Mouse (Mus musculus) liver, adult 2 months (tissue): ENCODE data around the gene Armc2. TPM values are rescaled to one million over a fixed set of nuclear protein-coding genes. Genes with fewer than 3 reads are reported as not detected.
A peak's percentile ranks its signal among the peaks of the same experiment; 100 is the strongest.

Source experiments
- DNase-seq: peaks from one replicate; pipeline ENCODE4 v3.0.0-alpha.2; 2011; ENCODE audit warnings: low read depth, low spot score; ENCODE audit errors: extremely low read depth
- H3K27ac ChIP-seq: fragments of 200-500 bp; replicated peaks from 2 replicates; pipeline ENCODE4 v1.5.1; 2012; ENCODE audit warnings: low read depth, mild to moderate bottlenecking, control low read depth, inconsistent platforms, low read length; ENCODE audit not compliant: insufficient read depth
- H3K27me3 ChIP-seq: fragments of 200-500 bp; 2 replicates; pipeline ENCODE4 v1.6.1; 2012; ENCODE audit warnings: mild to moderate bottlenecking, moderate library complexity, low read length, inconsistent platforms; ENCODE audit not compliant: control insufficient read depth, insufficient read depth
- H3K36me3 ChIP-seq: fragments of 200-500 bp; 2 replicates; pipeline ENCODE4 v1.6.1; 2012; ENCODE audit warnings: low read length, inconsistent platforms; ENCODE audit not compliant: control insufficient read depth, insufficient read depth
- H3K4me1 ChIP-seq: fragments of 200-500 bp; 2 replicates; pipeline ENCODE4 v1.6.1; 2011; ENCODE audit warnings: low read length; ENCODE audit not compliant: control insufficient read depth, insufficient read depth
- H3K4me3 ChIP-seq: fragments of 200-500 bp; 2 replicates; pipeline ENCODE4 v1.5.1; 2011; ENCODE audit warnings: low read depth, mild to moderate bottlenecking, control low read depth, low read length, moderate library complexity; ENCODE audit not compliant: insufficient read depth
- H3K79me2 ChIP-seq: fragments of 200-500 bp; 2 replicates; pipeline ENCODE4 v1.6.1; 2012; ENCODE audit warnings: inconsistent platforms, mild to moderate bottlenecking, low read length, moderate library complexity; ENCODE audit not compliant: control insufficient read depth, insufficient read depth
- H3K9ac ChIP-seq: fragments of 200-500 bp; 2 replicates; pipeline ENCODE4 v1.6.1; 2012; ENCODE audit warnings: low read depth, mild to moderate bottlenecking, control low read depth, inconsistent platforms, low read length
- CTCF ChIP-seq: fragments of 200-500 bp; IDR thresholded peaks from 2 replicates; pipeline ENCODE4 v1.5.1; 2011; ENCODE audit warnings: low read depth, low read length, control low read depth
- POLR2A ChIP-seq: fragments of 200-500 bp; IDR thresholded peaks from 2 replicates; pipeline ENCODE4 v1.6.1; 2011; ENCODE audit warnings: low read length, control low read depth; ENCODE audit not compliant: insufficient read depth; ENCODE audit errors: extremely low read depth
- WGBS: fragments of 180-500 bp; shearing (Covaris S2); methylation state at CpG from one replicate; pipeline ENCODE4 v1.1.7; 2018; 5-methylcytosine and 5-hydroxymethylcytosine counted together
- polyA plus RNA-seq: library from polyadenylated mRNA; depleted of rRNA; stranded (reverse); fragments of >200 nt; gene quantifications from 2 replicates; pipeline ENCODE4 v1.2.3, GENCODE M21; 2012; rRNA removed
- total RNA-seq: library from RNA; depleted of rRNA; stranded (reverse); fragments of >200 nt; gene quantifications from 2 replicates; pipeline ENCODE4 v1.2.3, GENCODE M21; 2014; rRNA removed

Gene Armc2
- total RNA-seq = 0.09 and 0.13 TPM in 2 replicates
- polyA plus RNA-seq = not detected in 2 replicates

GRCm38 (mm10) chr10:42018016-42018949 is at the start of gene Armc2:
TSS of gene Armc2 (minus strand) at chr10:42018442.
- H3K36me3 ChIP-seq = no peaks in the 10 kb centered on the region

GRCm38 (mm10) chr10:42064446-42064845 is 46.2 kb upstream of the Armc2 start:
- no peak overlapping the region for H3K9ac ChIP-seq
- H3K4me3 ChIP-seq = no peak overlapping the region
- no peaks in the 10 kb centered on the region for H3K27me3 ChIP-seq
- H3K4me1 ChIP-seq = no peaks in the 10 kb centered on the region
- WGBS = 58% methylated on average over 5 of the region's 5 CpGs
- no peak for DNase-seq
- no peak for TF ChIP-seq POLR2A
- TF ChIP-seq CTCF = no peak
- no peaks in the 10 kb centered on the region for H3K79me2 ChIP-seq
- no peaks in the 10 kb centered on the region for H3K36me3 ChIP-seq
- no peak overlapping the region for H3K27ac ChIP-seq

More at GRCm38 (mm10) chr10:42018016-42018949, at the start of gene Armc2:
- TF ChIP-seq POLR2A (no peak), CTCF (no peak)
- peak; percentile 55 for DNase-seq
- no peaks in the 10 kb centered on the region for H3K79me2 ChIP-seq
- 0 out of 2 replicates have a peak within 1 kb of the TSS, but pooled peaks have one; percentile 24 for H3K9ac ChIP-seq
- WGBS = 4% methylated on average over 58 of the region's 58 CpGs
- peak within 1 kb of the TSS; percentile 82 for H3K4me3 ChIP-seq
- H3K27me3 ChIP-seq = no peaks in the 10 kb centered on the region; the same call in 1 of the 2 replicates
- no peaks in the 10 kb centered on the region for H3K4me1 ChIP-seq
- H3K27ac ChIP-seq = no peak within 1 kb of the TSS

DNA sequence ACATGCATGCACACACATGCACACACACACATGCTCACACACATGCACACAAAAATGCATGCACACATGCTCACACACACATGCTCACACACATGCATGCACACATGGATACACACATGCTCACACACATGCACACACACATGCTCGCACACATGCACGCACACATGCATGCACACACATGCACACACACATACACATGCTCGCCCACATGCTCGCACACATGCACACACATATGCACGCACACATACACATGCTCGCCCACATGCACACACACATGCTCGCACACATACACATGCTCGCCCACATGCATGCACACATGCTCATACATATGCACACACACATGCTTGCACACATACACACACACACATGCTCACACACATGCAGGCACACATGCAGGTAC is 41.3 kb upstream of the Armc2 start:
- no peaks in the 10 kb centered on the region for H3K79me2 ChIP-seq
- no peak overlapping the region for H3K27ac ChIP-seq
- no peak for DNase-seq
- no peak overlapping the region for H3K9ac ChIP-seq
- 98% methylated on average over 8 of the region's 8 CpGs for WGBS
- H3K27me3 ChIP-seq = no peaks in the 10 kb centered on the region
- TF ChIP-seq POLR2A (no peak), CTCF (no peak)
- no peaks in the 10 kb centered on the region for H3K4me1 ChIP-seq
- H3K4me3 ChIP-seq = no peak overlapping the region
- no peaks in the 10 kb centered on the region for H3K36me3 ChIP-seq

GRCm38 (mm10) chr10:42057746-42058145 is 39.5 kb upstream of the Armc2 start:
- H3K27ac ChIP-seq = no peak overlapping the region
- 63% methylated on average over 12 of the region's 12 CpGs for WGBS
- no peaks in the 10 kb centered on the region for H3K4me1 ChIP-seq
- no peak for DNase-seq
- H3K79me2 ChIP-seq = no peaks in the 10 kb centered on the region
- no peak overlapping the region for H3K4me3 ChIP-seq
- TF ChIP-seq POLR2A = no peak
- no peak for TF ChIP-seq CTCF
- no peaks in the 10 kb centered on the region for H3K36me3 ChIP-seq
- no peaks in the 10 kb centered on the region for H3K27me3 ChIP-seq
- H3K9ac ChIP-seq = no peak overlapping the region

DNA sequence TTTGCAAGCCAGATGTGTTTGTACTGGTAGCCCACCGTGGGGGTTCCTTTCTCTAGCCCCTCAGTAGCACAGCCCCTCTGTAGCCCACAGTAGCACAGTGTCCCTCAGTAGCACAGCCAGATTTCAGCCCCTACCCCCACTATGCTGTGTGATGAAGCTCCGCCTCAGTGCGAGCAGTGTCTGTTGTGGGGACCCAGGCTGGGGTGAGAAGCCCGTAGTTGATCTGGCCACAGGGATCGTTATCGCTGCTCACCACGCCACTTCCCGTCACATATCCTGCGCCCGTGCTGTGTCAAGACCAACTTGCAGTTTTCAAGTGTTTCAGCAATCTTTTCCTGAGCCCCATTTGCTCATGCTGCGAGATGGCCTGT is 39.0 kb upstream of the Armc2 start:
- Histone ChIP-seq H3K4me3 (no peak overlapping the region), H3K36me3 (no peaks in the 10 kb centered on the region), H3K9ac (no peak overlapping the region), H3K79me2 (no peaks in the 10 kb centered on the region), H3K27me3 (no peaks in the 10 kb centered on the region), H3K27ac (no peak overlapping the region), H3K4me1 (no peaks in the 10 kb centered on the region)
- no peak for TF ChIP-seq CTCF
- TF ChIP-seq POLR2A = no peak
- DNase-seq = no peak
- 44% methylated on average over 11 of the region's 11 CpGs for WGBS

DNA sequence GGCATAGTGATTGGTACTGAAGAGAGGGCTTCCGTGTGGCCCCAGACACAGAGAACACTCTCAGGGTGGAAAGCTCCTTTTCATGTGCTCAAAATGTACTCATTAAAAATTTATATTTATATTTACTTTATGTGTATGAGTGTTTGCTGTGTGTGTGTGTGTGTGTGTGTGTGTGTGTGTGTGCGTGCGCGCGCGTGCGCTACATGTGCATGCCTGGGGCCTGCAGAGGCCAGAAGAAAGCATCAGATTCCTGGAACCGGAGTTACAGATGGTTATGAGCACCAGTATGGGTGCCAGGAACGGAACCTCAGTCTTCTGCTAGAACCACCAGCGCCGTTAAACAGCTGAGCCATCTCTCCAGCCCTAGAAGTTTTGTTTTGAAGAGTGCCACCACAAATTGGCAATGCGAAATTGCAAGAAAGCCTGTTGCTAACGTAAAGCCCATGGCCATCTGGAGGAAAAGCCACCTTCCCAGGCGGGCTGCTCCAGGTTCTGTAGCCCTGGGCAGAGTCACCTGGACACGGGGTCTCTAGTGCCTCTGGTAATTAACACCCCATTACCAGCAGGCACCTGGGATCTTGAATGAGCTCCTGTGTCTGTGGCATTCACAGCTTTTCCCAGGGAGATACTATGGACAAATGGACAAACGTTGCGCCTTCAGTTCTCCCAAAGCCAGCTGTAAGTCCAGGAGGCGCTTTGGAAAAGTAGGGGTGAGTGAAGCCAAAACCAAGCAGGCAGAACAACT is 38.4 kb upstream of the Armc2 start:
- Histone ChIP-seq H3K4me1 (no peaks in the 10 kb centered on the region), H3K27ac (no peak overlapping the region), H3K27me3 (no peaks in the 10 kb centered on the region), H3K9ac (no peak overlapping the region), H3K4me3 (no peak overlapping the region), H3K79me2 (no peaks in the 10 kb centered on the region), H3K36me3 (no peaks in the 10 kb centered on the region)
- no peak for DNase-seq
- 90% methylated on average over 18 of the region's 18 CpGs for WGBS
- TF ChIP-seq CTCF (no peak), POLR2A (no peak)
